Mouse (Mus musculus) embryonic facial prominence, embryonic 15.5 days (tissue): Measurements from ENCODE around the gene Adgra1. TPM values are rescaled to one million over a fixed set of nuclear protein-coding genes. Genes with fewer than 3 reads are reported as not detected.

Experiments
- ATAC-seq: fragments of 200-750 bp; cut with Nextera tagmentation; 2 replicates; pipeline ENCODE4 v1.8.0; 2017; ENCODE audit warnings: low read depth, moderate TSS enrichment; ENCODE audit not compliant: insufficient number of reproducible peaks, low FRiP score, low TSS enrichment
- H3K27ac ChIP-seq: fragments of 300-500 bp; sonication (generic); replicated peaks from 2 replicates; pipeline ENCODE4 v1.5.1; 2015; ENCODE audit warnings: mild to moderate bottlenecking, inconsistent platforms
- H3K27me3 ChIP-seq: fragments of 300-500 bp; sonication (generic); 2 replicates; pipeline ENCODE4 v1.6.1; 2015; ENCODE audit warnings: inconsistent platforms
- H3K36me3 ChIP-seq: fragments of 300-500 bp; sonication (generic); 2 replicates; pipeline ENCODE4 v1.6.1; 2015; ENCODE audit warnings: mild to moderate bottlenecking, inconsistent platforms
- H3K4me1 ChIP-seq: fragments of 300-500 bp; sonication (generic); 2 replicates; pipeline ENCODE4 v1.6.1; 2015; ENCODE audit warnings: inconsistent platforms
- H3K4me2 ChIP-seq: fragments of 300-500 bp; sonication (generic); replicated peaks from 2 replicates; pipeline ENCODE4 v1.6.1; 2015; ENCODE audit warnings: mild to moderate bottlenecking, inconsistent platforms
- H3K4me3 ChIP-seq: fragments of 300-500 bp; sonication (generic); replicated peaks from 2 replicates; pipeline ENCODE4 v1.5.1; 2015; ENCODE audit warnings: mild to moderate bottlenecking, inconsistent platforms
- H3K9ac ChIP-seq: fragments of 300-500 bp; sonication (generic); 2 replicates; pipeline ENCODE4 v1.6.1; 2015; ENCODE audit warnings: inconsistent platforms
- H3K9me3 ChIP-seq: fragments of 300-500 bp; sonication (generic); replicated peaks from 2 replicates; pipeline ENCODE4 v1.6.1; 2016; ENCODE audit warnings: inconsistent platforms
- WGBS: fragments of 180-500 bp; shearing (Covaris S2); methylation state at CpG from one replicate; pipeline ENCODE4 v1.1.7; 2015; 5-methylcytosine and 5-hydroxymethylcytosine counted together
- polyA plus RNA-seq: library from polyadenylated mRNA; unstranded; fragments of >200 nt; fragmentation: Nextera tagmentation; extraction: Ambion mirVana; gene quantifications from 2 replicates; pipeline ENCODE4 v1.2.1, GENCODE M21; 2015

Adgra1 gene
- polyA plus RNA-seq, 1 experiment from 2014 or later = 1.5 TPM

DNA sequence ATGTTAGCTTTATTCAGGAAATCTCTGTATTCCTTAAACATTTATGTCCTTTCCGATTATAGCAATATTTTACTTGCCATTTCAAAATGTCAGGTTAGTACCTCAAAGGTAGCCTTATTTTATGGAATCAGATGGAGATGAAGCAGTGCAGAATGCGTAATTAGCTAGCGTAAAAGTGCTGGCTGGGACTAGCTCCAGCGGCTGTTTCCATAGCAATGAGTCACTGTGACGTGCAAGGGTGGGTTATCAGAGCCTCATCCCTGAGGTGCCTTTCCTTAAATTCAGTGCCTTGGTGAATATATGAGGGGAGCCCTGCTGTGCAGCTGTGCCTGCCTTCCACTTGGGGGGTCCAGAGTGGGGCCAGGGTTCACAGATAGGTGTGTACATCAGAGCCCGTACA lies 17.1 kb downstream of the Adgra1 start:
- no peak for ATAC-seq
- Histone ChIP-seq H3K27me3 (no peaks in the 10 kb centered on the region), H3K4me1 (no peaks in the 10 kb centered on the region), H3K4me3 (no peak overlapping the region), H3K4me2 (no peak overlapping the region), H3K9me3 (no peaks in the 10 kb centered on the region), H3K36me3 (no peaks in the 10 kb centered on the region), H3K9ac (no peak overlapping the region), H3K27ac (no peak overlapping the region)
- 58% methylated on average over 6 of the region's 6 CpGs for WGBS

DNA sequence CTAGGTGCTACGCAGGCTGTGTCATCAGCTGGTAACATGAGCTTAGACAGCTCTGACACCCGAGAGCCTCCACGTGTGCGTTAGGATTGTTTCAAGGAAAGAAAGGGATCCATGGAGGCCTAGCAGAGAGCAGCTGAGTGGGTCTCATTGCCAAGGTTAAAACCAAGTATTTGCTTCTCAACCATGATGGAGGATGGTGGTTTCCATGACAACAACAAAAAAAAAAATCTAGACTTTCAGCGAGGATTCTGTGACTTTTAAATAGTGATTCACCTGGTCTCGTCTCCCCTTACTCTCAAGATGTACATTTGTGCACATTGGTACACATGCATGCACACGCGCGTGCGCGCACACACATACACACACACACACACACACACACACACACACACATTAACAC lies 21.3 kb downstream of the Adgra1 start:
- no peaks in the 10 kb centered on the region for H3K36me3 ChIP-seq
- no peaks in the 10 kb centered on the region for H3K4me1 ChIP-seq
- no peak overlapping the region for H3K9ac ChIP-seq
- H3K9me3 ChIP-seq = no peaks in the 10 kb centered on the region
- no peak overlapping the region for H3K4me3 ChIP-seq
- H3K27ac ChIP-seq = no peak overlapping the region
- H3K27me3 ChIP-seq = no peaks in the 10 kb centered on the region
- H3K4me2 ChIP-seq = no peak overlapping the region
- ATAC-seq = no peak
- 71% methylated on average over 11 of the region's 11 CpGs for WGBS

DNA sequence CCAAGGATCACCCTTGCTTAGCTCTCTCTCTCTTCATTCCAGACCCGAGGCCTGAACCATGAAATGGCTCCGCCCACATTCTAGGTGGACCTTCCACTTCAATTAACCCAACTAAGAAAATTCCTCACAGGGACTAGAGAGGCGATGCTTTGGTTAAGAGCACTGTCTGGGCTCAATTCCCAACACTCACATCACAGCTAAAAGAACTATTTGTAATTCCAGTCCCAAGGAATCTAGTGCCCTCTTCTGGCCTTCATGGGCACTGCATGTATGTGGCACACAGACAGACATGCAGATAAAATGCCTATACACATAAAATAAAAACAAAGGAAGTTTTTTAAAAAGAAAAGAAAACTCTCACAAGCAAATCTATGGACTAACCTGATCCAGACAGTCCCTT lies 27.4 kb downstream of the Adgra1 start:
- 24% methylated on average over 3 of the region's 3 CpGs for WGBS
- Histone ChIP-seq H3K4me1 (no peaks in the 10 kb centered on the region), H3K27ac (no peak overlapping the region), H3K4me3 (no peak overlapping the region), H3K4me2 (no peak overlapping the region), H3K27me3 (no peaks in the 10 kb centered on the region), H3K36me3 (no peaks in the 10 kb centered on the region), H3K9ac (no peak overlapping the region), H3K9me3 (no peaks in the 10 kb centered on the region)
- no peak for ATAC-seq

DNA sequence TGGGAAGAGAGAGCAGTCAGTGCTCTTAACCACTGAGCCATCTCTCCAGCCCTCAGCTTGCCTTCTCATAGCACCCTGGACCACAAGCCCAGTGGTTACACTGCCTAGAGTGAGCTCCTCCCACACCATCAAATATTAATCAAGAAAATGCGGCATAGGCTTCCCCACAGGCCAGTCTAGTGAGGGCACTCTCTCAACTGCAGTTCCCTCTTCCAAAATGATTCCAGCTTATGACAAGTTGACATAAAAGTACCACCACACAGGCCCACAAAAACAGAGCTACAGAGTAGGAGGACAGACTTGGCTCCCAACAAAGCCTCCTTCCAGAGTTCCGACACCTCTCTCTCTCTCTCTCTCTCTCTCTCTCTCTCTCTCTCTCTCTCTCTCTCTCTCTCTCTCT lies 29.1 kb downstream of the Adgra1 start:
- Histone ChIP-seq H3K36me3 (no peaks in the 10 kb centered on the region), H3K4me3 (no peak overlapping the region), H3K27ac (no peak overlapping the region), H3K4me2 (no peak overlapping the region), H3K4me1 (no peaks in the 10 kb centered on the region), H3K9me3 (no peaks in the 10 kb centered on the region), H3K9ac (no peak overlapping the region), H3K27me3 (no peaks in the 10 kb centered on the region)
- ATAC-seq = no peak
- 60% methylated on average over 2 of the region's 2 CpGs for WGBS

DNA sequence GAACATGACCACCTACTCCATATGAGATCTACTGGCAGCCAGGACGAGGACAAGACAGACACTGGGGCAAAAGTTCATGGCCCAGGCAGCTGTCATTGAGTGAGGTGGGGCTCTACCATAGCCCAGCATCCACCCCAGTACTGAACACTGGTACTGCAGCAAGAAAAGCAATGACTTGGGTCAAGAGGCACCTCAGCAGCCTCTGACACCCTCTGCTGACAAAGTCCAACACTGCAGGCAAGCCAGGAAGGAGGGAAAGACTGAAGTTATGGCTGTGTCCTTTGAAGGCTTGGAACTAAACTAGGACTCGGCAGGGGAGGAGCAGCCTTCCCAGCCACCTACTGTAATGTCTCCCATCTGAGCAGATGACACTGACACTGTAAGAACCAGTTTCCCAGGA lies 30.3 kb downstream of the Adgra1 start:
- WGBS = 50% methylated on average over 2 of the region's 2 CpGs
- no peak for ATAC-seq
- Histone ChIP-seq H3K9ac (no peak overlapping the region), H3K9me3 (no peaks in the 10 kb centered on the region), H3K4me1 (no peaks in the 10 kb centered on the region), H3K4me2 (no peak overlapping the region), H3K36me3 (no peaks in the 10 kb centered on the region), H3K27me3 (no peaks in the 10 kb centered on the region), H3K27ac (no peak overlapping the region), H3K4me3 (no peak overlapping the region)

DNA sequence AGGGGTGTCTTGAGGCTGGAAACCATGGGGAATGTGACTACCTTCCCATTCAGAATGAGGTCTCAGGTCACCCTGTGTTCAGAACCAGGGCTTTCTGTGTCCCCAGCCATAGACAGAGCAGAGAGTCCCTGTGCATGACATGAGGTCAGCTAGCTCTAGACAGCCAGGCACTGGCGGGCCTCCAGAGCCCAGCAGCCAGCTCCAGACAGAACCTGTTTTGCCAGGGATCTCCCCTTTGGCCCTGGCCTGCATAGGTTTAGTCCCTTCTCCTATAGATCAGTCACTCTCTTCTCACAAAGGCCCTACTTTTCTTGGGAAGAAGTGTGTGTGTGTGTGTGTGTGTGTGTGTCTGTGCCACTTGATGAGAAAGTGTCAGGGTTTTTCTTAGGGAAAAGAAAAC lies 30.9 kb downstream of the Adgra1 start:
- Histone ChIP-seq H3K27ac (no peak overlapping the region), H3K36me3 (no peaks in the 10 kb centered on the region), H3K4me1 (no peaks in the 10 kb centered on the region), H3K4me2 (no peak overlapping the region), H3K4me3 (no peak overlapping the region), H3K9ac (no peak overlapping the region), H3K27me3 (no peaks in the 10 kb centered on the region), H3K9me3 (no peaks in the 10 kb centered on the region)
- no peak for ATAC-seq
- WGBS = 72% methylated on average over 1 of the region's 1 CpGs

DNA sequence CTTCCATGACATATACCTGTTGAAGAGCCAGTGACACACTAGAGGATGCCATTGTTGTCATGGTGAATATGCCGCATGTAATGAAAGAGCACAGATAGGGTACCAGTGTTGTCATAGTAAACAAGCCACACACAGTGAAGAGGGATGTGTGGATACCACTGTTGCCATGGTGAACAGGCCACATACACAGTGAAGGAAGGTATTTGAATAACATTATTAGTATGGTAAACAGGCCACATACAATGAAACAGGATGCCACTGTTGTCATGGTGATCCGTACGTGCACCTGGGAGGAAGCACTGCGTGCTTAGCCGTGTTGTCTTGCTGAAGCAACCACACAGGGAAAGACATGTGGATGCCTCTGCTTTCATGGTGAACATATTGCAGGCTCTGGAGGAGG lies 37.0 kb downstream of the Adgra1 start:
- no peak overlapping the region for H3K4me2 ChIP-seq
- no peaks in the 10 kb centered on the region for H3K4me1 ChIP-seq
- WGBS = 83% methylated on average over 5 of the region's 5 CpGs
- H3K27ac ChIP-seq = no peak overlapping the region
- H3K36me3 ChIP-seq = no peaks in the 10 kb centered on the region
- no peak overlapping the region for H3K9ac ChIP-seq
- no peaks in the 10 kb centered on the region for H3K27me3 ChIP-seq
- H3K4me3 ChIP-seq = no peak overlapping the region
- ATAC-seq = no peak
- no peaks in the 10 kb centered on the region for H3K9me3 ChIP-seq

DNA sequence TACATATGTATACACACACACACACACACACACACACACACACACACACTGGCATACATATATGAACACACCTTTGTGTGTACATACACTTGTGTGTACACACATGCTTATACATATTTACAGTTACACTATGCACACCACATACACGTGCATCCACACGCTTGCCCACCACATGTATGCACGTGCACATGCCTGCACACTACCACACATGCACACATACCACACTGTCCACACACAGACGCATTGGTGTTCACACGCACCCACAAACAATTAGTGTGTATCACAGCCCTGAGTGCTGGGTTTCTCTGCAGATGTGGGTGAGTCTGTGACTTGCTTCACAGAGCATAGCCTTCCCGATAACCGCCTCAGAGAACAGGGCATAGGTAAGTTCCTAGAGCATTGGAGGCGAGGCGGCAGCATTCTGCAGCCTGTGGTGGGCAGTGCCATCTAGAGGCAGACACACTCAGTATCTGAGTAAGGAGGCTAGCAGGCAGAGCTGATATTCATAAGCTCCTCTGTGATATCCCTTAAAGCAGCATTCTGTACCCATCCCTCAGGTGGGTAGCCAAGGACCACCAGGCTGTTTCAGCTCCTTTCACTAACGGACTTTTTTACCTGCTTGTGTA lies 43.3 kb downstream of the Adgra1 start:
- H3K4me2 ChIP-seq = no peak overlapping the region
- H3K27me3 ChIP-seq = no peaks in the 10 kb centered on the region
- ATAC-seq = no peak
- H3K9me3 ChIP-seq = no peaks in the 10 kb centered on the region
- H3K36me3 ChIP-seq = no peaks in the 10 kb centered on the region
- no peak overlapping the region for H3K4me3 ChIP-seq
- no peak overlapping the region for H3K27ac ChIP-seq
- 65% methylated on average over 10 of the region's 10 CpGs for WGBS
- H3K9ac ChIP-seq = no peak overlapping the region
- no peaks in the 10 kb centered on the region for H3K4me1 ChIP-seq

DNA sequence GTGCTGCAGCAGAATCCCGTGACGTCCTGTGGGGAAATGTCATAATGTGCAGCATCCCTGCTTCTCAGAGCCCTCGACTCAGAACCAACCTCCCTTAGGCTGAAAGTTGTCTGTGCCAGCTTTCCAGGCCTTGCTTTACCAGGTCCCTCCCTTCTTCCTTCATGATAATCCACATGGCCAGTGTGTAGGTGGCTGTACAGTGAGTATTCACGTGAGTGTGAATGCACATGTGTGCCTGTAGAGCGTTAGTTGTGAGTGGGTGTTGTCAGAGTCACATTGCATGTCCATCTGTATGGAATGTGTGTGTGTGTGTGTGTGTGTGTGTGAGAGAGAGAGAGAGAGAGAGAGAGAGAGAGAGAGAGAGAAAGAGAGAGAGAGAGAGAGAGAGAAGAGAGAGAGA lies 44.1 kb downstream of the Adgra1 start:
- no peak overlapping the region for H3K4me2 ChIP-seq
- 66% methylated on average over 5 of the region's 5 CpGs for WGBS
- no peaks in the 10 kb centered on the region for H3K36me3 ChIP-seq
- no peak overlapping the region for H3K27ac ChIP-seq
- no peak for ATAC-seq
- no peaks in the 10 kb centered on the region for H3K4me1 ChIP-seq
- no peak overlapping the region for H3K4me3 ChIP-seq
- H3K9ac ChIP-seq = no peak overlapping the region
- no peaks in the 10 kb centered on the region for H3K9me3 ChIP-seq
- no peaks in the 10 kb centered on the region for H3K27me3 ChIP-seq

DNA sequence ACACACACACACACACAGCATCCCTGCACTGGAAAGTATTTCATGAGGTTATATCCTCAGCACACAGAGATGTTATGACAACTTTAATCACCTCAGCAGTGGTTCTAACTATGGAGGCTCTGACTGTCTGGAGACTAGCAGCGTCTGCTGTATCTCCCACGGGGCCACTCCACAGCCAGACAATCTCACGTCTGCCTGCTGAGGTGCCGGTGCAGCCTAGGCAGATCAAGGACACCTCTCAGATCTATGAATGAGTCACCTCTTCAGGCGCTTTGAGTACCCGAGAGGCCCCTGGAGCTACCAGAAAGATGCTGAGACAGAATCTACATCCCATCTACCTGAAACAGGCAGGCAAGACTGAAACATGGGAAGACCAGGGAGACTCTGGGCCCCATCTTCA lies 44.6 kb downstream of the Adgra1 start:
- Histone ChIP-seq H3K36me3 (no peaks in the 10 kb centered on the region), H3K4me1 (no peaks in the 10 kb centered on the region), H3K9me3 (no peaks in the 10 kb centered on the region), H3K27me3 (no peaks in the 10 kb centered on the region), H3K27ac (no peak overlapping the region), H3K9ac (no peak overlapping the region), H3K4me2 (no peak overlapping the region), H3K4me3 (no peak overlapping the region)
- 49% methylated on average over 6 of the region's 6 CpGs for WGBS
- no peak for ATAC-seq

DNA sequence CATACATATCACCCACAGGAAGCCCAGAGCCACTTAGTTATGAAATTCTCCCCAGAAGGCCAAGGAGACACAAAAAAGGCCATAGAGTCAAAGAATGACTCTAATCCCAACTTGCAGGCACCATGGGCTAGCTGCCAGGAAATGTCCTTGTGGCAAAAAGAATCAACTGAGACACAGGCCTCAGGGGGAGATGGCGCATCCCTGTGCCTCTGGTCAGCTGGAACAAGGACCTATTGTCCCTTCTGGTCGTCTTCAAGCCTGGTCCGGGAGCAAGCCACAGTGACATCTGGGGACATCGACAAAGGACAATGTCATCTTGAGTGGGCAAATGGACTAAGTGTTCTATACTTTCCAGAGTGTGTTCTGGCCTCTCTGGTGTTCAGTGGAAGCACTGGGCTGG lies 49.6 kb downstream of the Adgra1 start:
- H3K9ac ChIP-seq = no peak overlapping the region
- ATAC-seq = no peak
- H3K4me3 ChIP-seq = no peak overlapping the region
- WGBS = 54% methylated on average over 4 of the region's 4 CpGs
- H3K9me3 ChIP-seq = no peaks in the 10 kb centered on the region
- H3K4me1 ChIP-seq = no peaks in the 10 kb centered on the region
- no peaks in the 10 kb centered on the region for H3K27me3 ChIP-seq
- no peak overlapping the region for H3K4me2 ChIP-seq
- H3K27ac ChIP-seq = no peak overlapping the region
- H3K36me3 ChIP-seq = no peaks in the 10 kb centered on the region

DNA sequence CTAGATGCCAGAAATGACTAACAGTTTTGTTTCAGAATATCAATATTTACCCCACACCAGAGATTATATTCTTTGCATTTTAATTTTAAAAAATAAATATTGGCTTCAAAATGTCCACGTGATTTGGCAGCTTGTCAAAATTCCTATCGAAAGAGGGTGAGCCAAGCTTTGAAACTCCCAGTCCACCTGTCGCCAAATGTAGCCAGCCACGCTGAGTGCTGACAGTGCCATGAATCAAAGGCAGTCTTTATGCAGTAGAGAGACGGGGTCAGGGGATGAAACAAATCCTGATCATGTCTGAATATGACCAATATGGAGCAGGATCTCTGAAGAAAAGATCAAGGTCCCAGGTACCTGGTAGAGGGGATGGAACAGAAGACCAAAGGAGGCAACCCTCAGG lies 57.8 kb downstream of the Adgra1 start:
- peaks cover 46% of the 10 kb centered on the region for H3K27me3 ChIP-seq
- ATAC-seq = no peak

More for the DNA sequence above, 57.8 kb downstream of the Adgra1 start:
- Histone ChIP-seq H3K4me2 (no peak overlapping the region), H3K9me3 (no peaks in the 10 kb centered on the region), H3K36me3 (no peaks in the 10 kb centered on the region), H3K4me1 (peaks cover 8% of the 10 kb centered on the region), H3K4me3 (no peak overlapping the region), H3K9ac (no peak overlapping the region), H3K27ac (no peak overlapping the region)
- WGBS = 67% methylated on average over 5 of the region's 5 CpGs
